Mouse (Mus musculus) lung, postnatal 0 days (tissue): ENCODE measurements around the gene 1700034J05Rik.

Experiments used
- CTCF ChIP-seq: IDR thresholded peaks from 2 replicates; pipeline ENCODE4 v1.5.1; 2016; ENCODE audit warnings: antibody characterized with exemption, mild to moderate bottlenecking
- EP300 ChIP-seq: IDR thresholded peaks from 2 replicates; pipeline ENCODE4 v1.6.1; 2016; ENCODE audit warnings: antibody characterized with exemption, mild to moderate bottlenecking, control low read depth

GRCm38 (mm10) chr6:146928108-146928507, 26.1 kb downstream of the 1700034J05Rik start:
- TF ChIP-seq CTCF (no peak), EP300 (no peak)
